Mouse (Mus musculus): Measurements from ENCODE around the gene Ern1. TPM values are rescaled to one million over a fixed set of nuclear protein-coding genes. Genes with fewer than 3 reads are reported as not detected.

The Ern1 gene
- polyA plus RNA-seq, 1 experiment from 2014 or later, result 5.9 TPM

DNA sequence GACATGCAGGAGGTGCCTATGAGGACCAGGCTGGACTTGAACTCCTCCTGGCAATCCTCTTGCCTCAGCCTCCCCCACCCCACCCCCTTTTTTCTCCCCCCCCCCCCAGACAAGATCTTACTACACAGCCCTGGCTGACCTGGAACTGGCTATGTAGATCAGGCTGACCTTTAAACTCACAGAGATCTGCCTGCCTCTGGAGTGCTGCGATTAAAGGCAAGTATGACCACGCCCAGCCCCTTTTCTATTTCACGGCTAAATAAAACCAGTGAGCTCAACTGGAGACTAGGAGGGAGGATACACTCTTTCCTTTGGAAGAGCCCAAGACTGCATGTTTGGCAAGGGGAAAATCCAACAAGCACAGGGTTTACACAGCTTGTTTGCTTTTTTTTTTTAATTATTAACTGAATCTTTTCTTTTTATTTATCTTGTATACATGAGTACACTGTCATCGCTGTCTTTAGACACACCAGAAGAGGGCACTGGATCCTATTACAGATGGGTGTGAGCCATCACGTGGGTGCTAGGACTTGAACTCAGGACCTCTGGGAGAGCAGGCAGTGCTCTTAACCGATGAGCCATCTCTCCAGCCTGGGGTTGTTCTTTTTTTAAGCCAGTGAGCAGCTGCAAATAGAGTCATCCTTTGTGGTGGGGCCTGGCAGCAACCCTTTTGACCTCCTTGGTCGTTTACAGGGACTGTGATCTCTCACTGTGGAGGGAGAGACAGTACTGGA, 94.9 kb downstream of the Ern1 start:
- Histone ChIP-seq H3K36me3 (0 out of 2 replicates have a peak, but pooled peaks cover 8% of the 10 kb centered on the region), H3K9ac (no peak overlapping the region), H3K27me3 (no peaks in the 10 kb centered on the region), H3K4me3 (no peak overlapping the region), H3K4me2 (no peak overlapping the region), H3K4me1 (peaks cover 8% of the 10 kb centered on the region), H3K9me3 (no peaks in the 10 kb centered on the region), H3K27ac (no peak overlapping the region)
- ATAC-seq (ENCODE audit: insufficient number of reproducible peaks, low FRiP score, low TSS enrichment, low read depth), result no peak
- 66% methylated on average over 7 of the region's 7 CpGs for WGBS

DNA sequence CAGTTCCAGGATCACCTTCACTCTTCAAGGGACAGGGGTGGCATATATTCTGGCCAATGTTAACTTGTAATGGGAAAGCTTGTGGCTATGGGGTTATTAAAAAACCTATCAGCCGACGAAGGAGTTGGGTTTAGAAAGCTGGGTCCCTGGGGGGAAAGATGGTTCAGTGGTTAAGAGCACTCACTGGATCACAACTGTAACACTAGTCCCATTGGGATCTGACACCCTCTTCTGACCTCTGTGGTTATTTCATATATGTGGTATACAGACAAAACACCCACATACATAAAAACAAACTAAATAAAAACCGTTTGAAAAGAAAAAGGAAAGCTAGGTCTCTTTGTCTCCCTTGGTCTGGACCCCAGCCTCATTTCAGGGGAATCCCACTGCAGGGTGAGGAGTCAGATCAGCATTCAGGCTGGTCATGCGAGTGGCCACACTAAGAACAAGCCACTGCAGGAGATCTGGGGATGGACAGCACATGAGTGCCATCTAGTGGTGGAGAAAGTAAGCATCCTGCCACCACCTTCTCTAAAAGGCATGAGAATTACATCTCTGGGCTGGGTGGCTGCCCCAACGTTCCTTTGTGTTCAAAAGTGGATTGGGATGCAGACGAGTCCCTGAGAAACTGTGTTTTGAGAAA, 96.0 kb downstream of the Ern1 start:
- ATAC-seq (ENCODE audit: insufficient number of reproducible peaks, low FRiP score, low TSS enrichment, low read depth), result 0 out of 2 replicates have a peak, but pooled peaks have one; percentile 56
- Histone ChIP-seq H3K4me1 (peaks cover 8% of the 10 kb centered on the region), H3K4me3 (no peak overlapping the region), H3K36me3 (0 out of 2 replicates have a peak, but pooled peaks cover 6% of the 10 kb centered on the region), H3K27ac (no peak overlapping the region), H3K9ac (no peak overlapping the region), H3K27me3 (no peaks in the 10 kb centered on the region), H3K4me2 (no peak overlapping the region), H3K9me3 (no peaks in the 10 kb centered on the region)
- WGBS, result 32% methylated on average over 6 of the region's 6 CpGs

DNA sequence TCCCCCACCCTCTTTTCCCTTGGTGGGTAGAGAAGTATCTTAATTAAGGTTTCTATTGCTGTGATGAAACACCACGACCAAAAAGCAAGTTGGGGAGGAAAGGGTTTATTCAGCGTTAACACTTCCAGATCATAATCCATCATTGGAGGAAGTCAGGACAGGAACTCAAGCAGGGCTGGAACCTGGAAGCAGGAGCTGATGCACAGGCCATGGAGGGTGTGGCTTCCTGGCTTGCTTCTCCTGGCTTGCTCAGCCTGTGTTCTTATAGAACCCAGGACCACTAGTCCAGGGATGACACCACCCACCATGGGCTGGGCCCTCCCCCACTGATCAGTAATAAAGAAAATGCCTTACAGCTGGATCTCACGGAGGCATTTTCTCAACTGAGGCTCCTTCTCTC, 96.9 kb downstream of the Ern1 start:
- H3K4me3 ChIP-seq, result no peak overlapping the region
- no peak overlapping the region for H3K27ac ChIP-seq
- 0 out of 2 replicates have a peak, but pooled peaks cover 6% of the 10 kb centered on the region for H3K36me3 ChIP-seq
- WGBS, result 44% methylated on average over 3 of the region's 3 CpGs
- no peak overlapping the region for H3K4me2 ChIP-seq
- no peak for ATAC-seq (ENCODE audit: insufficient number of reproducible peaks, low FRiP score, low TSS enrichment, low read depth)
- peaks cover 8% of the 10 kb centered on the region for H3K4me1 ChIP-seq
- no peaks in the 10 kb centered on the region for H3K27me3 ChIP-seq
- no peaks in the 10 kb centered on the region for H3K9me3 ChIP-seq
- no peak overlapping the region for H3K9ac ChIP-seq

DNA sequence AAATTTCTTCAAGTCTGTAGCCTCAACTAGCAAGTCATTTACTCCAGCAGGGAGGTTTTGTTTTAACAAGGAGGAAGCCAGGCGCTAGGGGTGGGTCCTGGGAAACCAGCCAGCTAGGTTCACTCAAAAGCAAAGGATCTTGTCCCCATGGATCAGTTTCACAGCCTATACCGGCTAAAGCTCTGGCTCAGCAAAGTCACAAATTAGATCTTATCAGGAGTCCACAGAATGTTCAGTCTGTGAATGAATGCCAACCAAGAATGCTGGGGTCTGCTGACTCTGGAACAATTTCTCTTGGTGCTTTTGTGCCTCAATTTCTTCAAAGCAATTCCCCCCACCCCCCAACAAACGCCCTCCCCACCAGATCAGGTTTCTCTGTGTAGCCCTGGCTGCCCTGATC, 98.0 kb downstream of the Ern1 start:
- no peaks in the 10 kb centered on the region for H3K9me3 ChIP-seq
- H3K27me3 ChIP-seq, result no peaks in the 10 kb centered on the region
- H3K27ac ChIP-seq, result 0 out of 2 replicates have a peak overlapping the region, but pooled peaks have one; percentile 11
- 21% methylated on average over 3 of the region's 3 CpGs for WGBS
- peaks cover 8% of the 10 kb centered on the region for H3K4me1 ChIP-seq
- H3K4me2 ChIP-seq, result no peak overlapping the region
- H3K36me3 ChIP-seq, result 0 out of 2 replicates have a peak, but pooled peaks cover 6% of the 10 kb centered on the region
- H3K9ac ChIP-seq, result no peak overlapping the region
- H3K4me3 ChIP-seq, result no peak overlapping the region
- ATAC-seq (ENCODE audit: insufficient number of reproducible peaks, low FRiP score, low TSS enrichment, low read depth), result no peak

DNA sequence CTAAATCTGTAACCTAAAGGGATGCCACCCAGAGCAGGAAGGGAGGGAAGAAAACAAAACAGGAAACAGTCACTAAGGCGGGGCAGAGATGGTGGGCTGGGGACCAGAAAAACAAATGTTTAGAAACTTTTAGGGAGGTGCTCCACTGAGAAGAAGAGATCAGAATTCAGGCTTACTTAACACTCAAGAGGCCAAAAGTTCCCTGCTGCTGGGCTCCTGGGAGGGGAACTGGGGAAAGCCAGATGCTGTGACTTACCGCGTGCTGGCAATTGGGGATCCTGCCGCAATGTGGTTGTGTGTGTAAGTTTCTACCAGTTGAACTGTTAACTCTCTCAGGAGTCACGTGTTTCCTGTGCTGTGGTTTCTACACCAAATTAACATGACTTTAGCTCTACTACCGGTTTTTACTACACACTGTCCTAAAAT, 99.8 kb downstream of the Ern1 start, which contains the start of gene Icam2:
Gene Icam2, minus strand, starts transcription at position 285 of the 426 bp plus-strand sequence.
- peaks cover 8% of the 10 kb centered on the region for H3K4me1 ChIP-seq
- H3K27ac ChIP-seq, result no peak within 1 kb of the TSS
- no peaks in the 10 kb centered on the region for H3K27me3 ChIP-seq
- H3K9ac ChIP-seq, result no peak within 1 kb of the TSS
- H3K9me3 ChIP-seq, result no peaks in the 10 kb centered on the region
- H3K36me3 ChIP-seq, result no peaks in the 10 kb centered on the region
- H3K4me2 ChIP-seq, result no peak within 1 kb of the TSS
- no peak within 1 kb of the TSS for H3K4me3 ChIP-seq
- 60% methylated on average over 6 of the region's 6 CpGs for WGBS
- no peak for ATAC-seq (ENCODE audit: insufficient number of reproducible peaks, low FRiP score, low TSS enrichment, low read depth)

DNA sequence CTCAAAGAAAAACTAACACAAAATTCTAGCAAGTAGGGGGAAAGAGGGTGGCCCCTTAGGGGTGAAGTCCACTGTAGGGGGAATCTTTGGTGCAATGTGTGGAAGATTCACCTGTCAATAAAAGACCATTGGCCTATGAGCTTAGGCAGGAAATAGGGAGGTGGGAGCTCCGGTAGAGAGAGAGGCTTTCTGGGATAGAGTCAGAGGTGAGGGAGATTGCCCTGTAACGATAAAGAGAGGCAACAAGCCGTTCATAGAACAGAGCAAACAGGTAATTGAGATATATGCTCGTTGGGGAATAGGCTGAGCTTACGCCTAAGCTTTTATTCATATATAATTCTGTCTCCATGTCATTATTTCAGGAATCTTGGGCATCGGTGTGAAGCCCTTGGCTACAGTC, 100.6 kb downstream of the Ern1 start:
- Histone ChIP-seq H3K9me3 (no peaks in the 10 kb centered on the region), H3K27ac (no peak overlapping the region), H3K9ac (no peak overlapping the region), H3K27me3 (no peaks in the 10 kb centered on the region), H3K4me2 (no peak overlapping the region), H3K4me1 (peaks cover 8% of the 10 kb centered on the region), H3K36me3 (no peaks in the 10 kb centered on the region), H3K4me3 (no peak overlapping the region)
- WGBS, result 75% methylated on average over 6 of the region's 6 CpGs
- no peak for ATAC-seq (ENCODE audit: insufficient number of reproducible peaks, low FRiP score, low TSS enrichment, low read depth)

DNA sequence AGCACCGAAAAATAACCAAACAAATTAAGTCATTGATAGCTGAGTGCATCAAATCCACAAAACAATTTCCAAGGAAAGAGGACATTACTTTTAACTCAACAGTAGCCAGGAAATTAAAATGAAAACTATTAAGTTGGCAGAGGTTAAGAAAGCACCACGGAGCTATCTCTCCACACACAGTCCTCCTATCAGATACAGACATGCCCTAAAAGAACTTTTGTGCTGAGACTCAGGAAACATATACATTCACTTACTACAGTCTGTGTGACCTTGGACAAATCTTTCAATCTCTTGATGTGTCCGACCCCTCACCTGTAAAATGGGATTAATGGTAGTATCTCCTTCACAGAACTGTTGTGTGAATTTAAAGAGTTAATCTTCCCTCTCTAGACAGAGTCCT, 101.2 kb downstream of the Ern1 start:
- no peak for ATAC-seq (ENCODE audit: insufficient number of reproducible peaks, low FRiP score, low TSS enrichment, low read depth)

DNA sequence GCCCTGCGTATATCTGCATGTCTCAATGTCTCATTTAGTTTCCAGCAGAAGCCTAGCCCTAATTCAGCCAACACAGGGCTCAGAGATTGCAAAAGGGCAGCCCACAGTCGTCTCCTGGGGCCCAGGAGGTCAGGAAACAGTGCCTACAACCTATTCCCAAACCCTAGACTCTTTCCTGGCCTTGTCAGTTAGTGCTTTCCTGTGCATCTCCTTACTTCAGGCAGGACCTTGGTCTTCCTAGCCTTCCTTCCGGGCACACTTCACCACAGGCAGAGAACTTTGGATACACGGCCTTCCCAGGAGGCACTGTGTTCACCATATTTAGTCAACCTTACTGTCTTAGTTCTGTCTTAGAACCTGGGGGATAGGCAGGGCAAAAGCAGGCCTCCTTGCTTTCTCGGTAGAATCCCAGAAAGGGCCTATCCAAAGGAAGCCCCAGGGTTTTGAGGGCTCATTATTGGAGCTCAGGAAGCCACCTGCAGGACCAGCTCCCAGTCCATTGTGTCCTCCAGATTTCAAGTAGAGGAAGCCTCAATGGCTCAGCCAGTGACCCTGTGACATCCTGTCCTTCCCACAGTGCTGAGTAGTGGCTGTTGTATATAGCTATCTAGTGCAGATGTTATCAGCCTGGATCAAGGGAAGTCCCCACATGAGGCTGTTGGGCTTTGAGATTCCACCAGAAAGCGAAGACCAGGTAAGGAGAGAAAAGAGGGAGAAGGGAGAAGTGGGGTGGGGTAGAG, 104.4 kb downstream of the Ern1 start:
- no peak overlapping the region for H3K4me3 ChIP-seq
- no peak overlapping the region for H3K9ac ChIP-seq
- no peaks in the 10 kb centered on the region for H3K27me3 ChIP-seq
- H3K4me1 ChIP-seq, result no peaks in the 10 kb centered on the region
- ATAC-seq (ENCODE audit: insufficient number of reproducible peaks, low FRiP score, low TSS enrichment, low read depth), result no peak
- peak overlapping the region; percentile 24; the same call in 1 of the 2 replicates for H3K27ac ChIP-seq
- no peak overlapping the region for H3K4me2 ChIP-seq
- WGBS, result 81% methylated on average over 6 of the region's 6 CpGs
- no peaks in the 10 kb centered on the region for H3K36me3 ChIP-seq
- no peaks in the 10 kb centered on the region for H3K9me3 ChIP-seq

More for the DNA sequence above, 101.2 kb downstream of the Ern1 start:
- WGBS, result 93% methylated on average over 3 of the region's 3 CpGs
- no peak overlapping the region for H3K9ac ChIP-seq
- no peak overlapping the region for H3K27ac ChIP-seq
- H3K4me1 ChIP-seq, result peaks cover 8% of the 10 kb centered on the region
- no peaks in the 10 kb centered on the region for H3K9me3 ChIP-seq
- no peaks in the 10 kb centered on the region for H3K36me3 ChIP-seq
- H3K4me2 ChIP-seq, result no peak overlapping the region
- H3K27me3 ChIP-seq, result no peaks in the 10 kb centered on the region
- H3K4me3 ChIP-seq, result no peak overlapping the region

DNA sequence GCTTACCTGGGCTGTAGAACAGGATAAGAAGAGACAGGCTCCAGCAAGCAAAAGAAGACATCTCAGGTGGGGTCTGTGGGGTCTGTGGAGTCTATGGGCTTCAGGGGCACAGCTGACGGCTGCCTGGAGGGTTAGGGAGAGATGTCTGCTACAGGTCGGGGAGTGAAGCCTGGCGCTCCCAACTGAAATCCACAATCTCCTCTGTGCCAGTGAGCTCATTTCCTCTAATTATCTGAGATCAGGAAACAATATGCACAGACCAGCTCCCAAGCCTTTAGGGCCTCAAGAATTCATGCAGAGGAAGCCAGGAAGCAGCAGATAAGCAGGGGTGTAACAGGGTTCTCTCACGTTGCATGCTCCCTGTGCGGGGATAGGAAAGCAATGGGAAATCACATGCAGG, 105.2 kb downstream of the Ern1 start:
- Histone ChIP-seq H3K4me2 (no peak overlapping the region), H3K4me1 (no peaks in the 10 kb centered on the region), H3K27ac (peak overlapping the region; percentile 50; the same call in 1 of the 2 replicates), H3K27me3 (no peaks in the 10 kb centered on the region), H3K9ac (no peak overlapping the region), H3K4me3 (peak overlapping the region; percentile 14), H3K9me3 (no peaks in the 10 kb centered on the region), H3K36me3 (no peaks in the 10 kb centered on the region)
- 56% methylated on average over 5 of the region's 5 CpGs for WGBS
- ATAC-seq (ENCODE audit: insufficient number of reproducible peaks, low FRiP score, low TSS enrichment, low read depth), result no peak

DNA sequence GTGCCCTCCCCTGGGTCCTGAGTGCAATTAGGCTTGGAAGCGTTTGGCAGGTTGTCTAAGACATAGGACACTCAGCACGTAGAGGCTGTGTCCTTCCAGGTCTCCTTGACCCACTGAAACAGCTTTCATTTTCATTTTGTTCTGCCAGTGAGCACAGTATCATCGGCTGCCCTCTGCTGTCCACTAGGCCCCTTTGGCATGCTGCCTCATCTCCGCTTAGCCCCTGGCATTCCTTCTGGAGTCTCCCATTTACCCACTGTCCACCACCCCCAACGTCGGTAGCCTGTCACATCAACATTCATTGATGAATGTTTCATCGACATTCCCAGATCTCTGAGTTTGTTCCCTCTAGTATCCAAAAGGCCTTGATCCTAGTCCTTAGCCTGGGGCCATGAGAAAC, 105.8 kb downstream of the Ern1 start:
- H3K4me1 ChIP-seq, result no peaks in the 10 kb centered on the region

DNA sequence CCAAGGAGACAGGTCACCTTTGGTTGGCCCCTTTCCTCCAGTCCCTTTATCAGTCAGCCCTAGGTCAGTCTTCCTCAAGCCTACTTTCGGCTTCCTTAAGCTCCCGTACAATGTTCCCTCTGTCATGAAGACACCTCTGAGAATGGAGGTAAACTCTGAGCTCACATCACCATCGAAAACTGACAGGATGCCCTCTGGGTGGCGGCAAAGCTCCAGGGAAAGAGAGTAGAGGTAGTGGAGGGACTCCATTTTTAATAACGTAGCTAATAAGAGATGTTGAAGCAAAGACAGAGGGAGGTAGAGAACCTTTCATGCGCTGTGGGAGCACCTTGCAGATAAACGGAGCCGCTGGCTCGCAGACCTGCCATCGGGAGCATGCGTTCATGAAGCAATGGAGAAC, 106.6 kb downstream of the Ern1 start:
- no peaks in the 10 kb centered on the region for H3K36me3 ChIP-seq
- H3K27ac ChIP-seq, result no peak overlapping the region
- WGBS, result 75% methylated on average over 11 of the region's 11 CpGs
- H3K4me2 ChIP-seq, result no peak overlapping the region
- no peaks in the 10 kb centered on the region for H3K9me3 ChIP-seq
- no peak for ATAC-seq (ENCODE audit: insufficient number of reproducible peaks, low FRiP score, low TSS enrichment, low read depth)
- H3K4me1 ChIP-seq, result no peaks in the 10 kb centered on the region
- no peaks in the 10 kb centered on the region for H3K27me3 ChIP-seq
- H3K9ac ChIP-seq, result no peak overlapping the region
- H3K4me3 ChIP-seq, result peak overlapping the region; percentile 14; the same call in 1 of the 2 replicates

More for the DNA sequence above, 105.8 kb downstream of the Ern1 start:
- Histone ChIP-seq H3K27me3 (no peaks in the 10 kb centered on the region), H3K9ac (no peak overlapping the region), H3K4me2 (no peak overlapping the region), H3K36me3 (no peaks in the 10 kb centered on the region), H3K9me3 (no peaks in the 10 kb centered on the region), H3K27ac (peak overlapping the region; percentile 50; the same call in 1 of the 2 replicates), H3K4me3 (peak overlapping the region; percentile 14)
- WGBS, result 87% methylated on average over 7 of the region's 7 CpGs
- no peak for ATAC-seq (ENCODE audit: insufficient number of reproducible peaks, low FRiP score, low TSS enrichment, low read depth)
